Comparison of ENCODE assay signal across 8 mouse cellular contexts in genomic region chr1:191956261-191956660, GRCm38 (mm10). TPM values are rescaled to one million over a fixed set of nuclear protein-coding genes. Genes with fewer than 3 reads are reported as not detected.
DNase-seq lines count a peak whose midpoint lies in the region; ATAC-seq lines count a peak whose summit lies in the region.

No protein-coding gene starts in this region.

- peak overlapping the region; percentile 34; the same call in 1 of the 2 replicates for H3K27ac ChIP-seq in neural tube, embryonic 13.5 days (replicated peaks)
- H3K27ac ChIP-seq in liver, embryonic 12.5 days = peak overlapping the region; percentile 17; the same call in 1 of the 2 replicates
- H3K27ac ChIP-seq in stomach, embryonic 15.5 days = peak overlapping the region; percentile 49; the same call in 1 of the 2 replicates

- DNase-seq in neural tube, embryonic 10.5 days (ENCODE audit: extremely low spot score, low spot score) = no peak
- DNase-seq in heart, postnatal 10 days = peak; percentile 41 to 49
- no peak for DNase-seq in ovary, postnatal 10 days (ENCODE audit: low spot score)
- DNase-seq in gastrocnemius, postnatal 36 days = no peak
- DNase-seq in gastrocnemius, postnatal 14 days = no peak

- no peaks in the 10 kb centered on the region for H3K27me3 ChIP-seq in neural tube, embryonic 13.5 days
- H3K27me3 ChIP-seq in liver, embryonic 12.5 days (replicated peaks) = no peaks in the 10 kb centered on the region; the same call in 1 of the 2 replicates
- no peaks in the 10 kb centered on the region for H3K27me3 ChIP-seq in stomach, embryonic 15.5 days (replicated peaks)

- H3K4me1 ChIP-seq in neural tube, embryonic 13.5 days (replicated peaks) = no peaks in the 10 kb centered on the region
- H3K4me1 ChIP-seq in liver, embryonic 12.5 days = peaks cover 14% of the 10 kb centered on the region
- H3K4me1 ChIP-seq in stomach, embryonic 15.5 days = no peaks in the 10 kb centered on the region

- no peak overlapping the region for H3K9ac ChIP-seq in neural tube, embryonic 13.5 days
- 0 out of 2 replicates have a peak overlapping the region, but pooled peaks have one; percentile 13 for H3K9ac ChIP-seq in liver, embryonic 12.5 days
- H3K9ac ChIP-seq in stomach, embryonic 15.5 days = no peak overlapping the region

- no peak overlapping the region for H3K4me2 ChIP-seq in neural tube, embryonic 13.5 days
- peak overlapping the region; percentile 17; the same call in 1 of the 2 replicates for H3K4me2 ChIP-seq in liver, embryonic 12.5 days
- no peak overlapping the region for H3K4me2 ChIP-seq in stomach, embryonic 15.5 days

- H3K9me3 ChIP-seq in neural tube, embryonic 13.5 days = no peaks in the 10 kb centered on the region
- no peaks in the 10 kb centered on the region for H3K9me3 ChIP-seq in liver, embryonic 12.5 days (replicated peaks)
- no peaks in the 10 kb centered on the region for H3K9me3 ChIP-seq in stomach, embryonic 15.5 days

- ATAC-seq in neural tube, embryonic 13.5 days (ENCODE audit: low read depth) = no peak
- ATAC-seq in liver, embryonic 12.5 days = peak; percentile 47
- 0 out of 2 replicates have a peak, but pooled peaks have one; percentile 47 for ATAC-seq in stomach, embryonic 15.5 days (ENCODE audit: insufficient read depth, low FRiP score, low read depth)

- intact Hi-C loops in heart, postnatal 10 days (cut with DNase I) = no loop called here
- intact Hi-C loops in gastrocnemius, postnatal 36 days (cut with DNase I) = no loop called here
- intact Hi-C loops in gastrocnemius, postnatal 14 days (cut with DNase I; ENCODE audit: low total_unique reads) = no loop called here

- 76% methylated on average over 3 of the region's 3 CpGs for WGBS in neural tube, embryonic 13.5 days
- WGBS in liver, embryonic 12.5 days (ENCODE audit: insufficient replicate concordance) = 42% methylated on average over 3 of the region's 3 CpGs
- WGBS in stomach, embryonic 15.5 days = 70% methylated on average over 3 of the region's 3 CpGs

- H3K4me3 ChIP-seq in neural tube, embryonic 13.5 days = no peak overlapping the region
- H3K4me3 ChIP-seq in liver, embryonic 12.5 days = no peak overlapping the region
- H3K4me3 ChIP-seq in stomach, embryonic 15.5 days (replicated peaks) = no peak overlapping the region

- H3K36me3 ChIP-seq in neural tube, embryonic 13.5 days = no peaks in the 10 kb centered on the region
- H3K36me3 ChIP-seq in liver, embryonic 12.5 days = no peaks in the 10 kb centered on the region
- H3K36me3 ChIP-seq in stomach, embryonic 15.5 days = no peaks in the 10 kb centered on the region

RNA-seq across cellular contexts. Expression of gene Rd3, which starts 20.9 kb away (rescaled TPM):
- 12.4 and 16.1 TPM in 2 replicates for polyA plus RNA-seq in neural tube, embryonic 13.5 days (2015; fragmentation: Nextera tagmentation; extraction: Ambion mirVana)
- total RNA-seq in heart, postnatal 10 days (2021) = under 1 TPM; 0.67 to 0.84 TPM
- polyA plus RNA-seq in liver, embryonic 12.5 days (2016; fragmentation: Nextera tagmentation; extraction: Ambion mirVana) = 0.13 and 0.19 TPM in 2 replicates
- 0.15 and 0.32 TPM in 2 replicates for polyA plus RNA-seq in stomach, embryonic 15.5 days (2015; fragmentation: Nextera tagmentation; extraction: Ambion mirVana)
- under 1 TPM in 1 of 2 experiments, not detected in 1; 0.08 TPM for total RNA-seq in gastrocnemius, postnatal 36 days (2021)
- total RNA-seq in gastrocnemius, postnatal 14 days (2021) = under 1 TPM in 1 of 2 experiments, not detected in 1; 0.06 TPM

RNA-seq across cellular contexts. Expression of gene Slc30a1, which starts 49.7 kb away (rescaled TPM):
- polyA plus RNA-seq in neural tube, embryonic 13.5 days (2015; fragmentation: Nextera tagmentation; extraction: Ambion mirVana) = 3.5 and 3.6 TPM in 2 replicates
- 10 to 100 TPM; 26.3 to 31.3 TPM for total RNA-seq in heart, postnatal 10 days (2021)
- 6.0 and 7.2 TPM in 2 replicates for polyA plus RNA-seq in liver, embryonic 12.5 days (2016; fragmentation: Nextera tagmentation; extraction: Ambion mirVana)
- 4.5 and 4.9 TPM in 2 replicates for polyA plus RNA-seq in stomach, embryonic 15.5 days (2015; fragmentation: Nextera tagmentation; extraction: Ambion mirVana)
- 1 to 10 TPM; 5.6 to 7.7 TPM for total RNA-seq in gastrocnemius, postnatal 36 days (2021)
- 1 to 10 TPM; 8.0 to 8.1 TPM for total RNA-seq in gastrocnemius, postnatal 14 days (2021)

Comparison
In these comparisons a context has a peak if more than half of its experiments do, and no peak if none do; other contexts are left out.
1. DNase-seq: peak in heart, postnatal 10 days (2 of 2); none in neural tube, embryonic 10.5 days (single experiment), ovary, postnatal 10 days (single experiment), gastrocnemius, postnatal 36 days (0 of 2) and gastrocnemius, postnatal 14 days (single experiment).
2. Peak in every context shown above with its lines, with median percentiles within 50 percentile points of each other: H3K27ac ChIP-seq.